Mouse (Mus musculus) cerebellum, adult 9-11 months (tissue): ENCODE data around the gene Actr8.

Experiments used
- DNase-seq: peaks from one replicate; pipeline ENCODE4 v3.0.0; 2022

Actr8 gene

DNA sequence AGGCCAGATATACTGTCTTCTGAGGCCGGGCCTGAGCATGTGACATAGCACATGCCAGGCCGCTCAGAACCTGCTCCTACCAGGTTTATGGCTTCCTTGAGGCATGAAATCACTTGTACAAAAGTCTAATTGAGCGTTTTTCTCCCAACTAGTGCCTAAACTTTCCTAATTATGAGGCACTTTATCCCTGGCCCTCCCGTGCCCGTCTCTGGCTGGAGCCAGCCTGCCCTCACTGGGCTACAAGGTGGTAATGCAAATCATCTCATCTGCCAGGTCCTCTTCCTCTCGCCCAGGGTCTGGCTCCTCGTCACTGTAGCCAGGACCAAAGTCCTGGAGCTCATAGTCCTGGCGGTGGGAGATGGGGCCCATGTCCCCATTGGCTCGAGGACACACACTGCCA, 63.7 kb downstream of the Actr8 start:
- no peak for DNase-seq

DNA sequence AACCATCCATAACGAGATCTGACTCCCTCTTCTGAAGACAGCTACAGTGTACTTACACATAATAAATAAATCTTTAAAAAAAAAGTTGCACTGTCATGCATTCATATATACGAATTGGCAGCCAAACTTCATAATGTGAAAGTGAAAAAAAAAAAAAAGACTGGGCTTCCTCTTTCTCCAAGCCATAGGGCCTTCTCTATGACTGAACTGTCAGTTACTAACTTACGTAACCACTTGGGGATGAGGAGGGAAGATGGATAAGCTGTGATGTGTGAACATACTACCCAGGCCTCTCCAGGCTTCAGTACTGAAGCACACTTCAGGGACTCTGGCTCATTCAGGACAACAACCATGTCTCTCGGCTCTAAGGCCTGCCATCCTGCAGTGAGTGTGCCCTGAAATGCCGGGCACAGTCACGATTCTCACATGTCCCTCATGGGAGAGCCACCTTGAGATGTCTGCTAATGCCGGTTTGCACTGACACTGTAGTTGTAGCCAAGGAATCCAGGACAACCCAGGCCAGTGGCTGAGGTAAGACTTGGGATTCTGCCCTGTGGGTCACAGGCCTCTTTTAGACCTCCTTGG, 65.3 kb downstream of the Actr8 start:
- no peak for DNase-seq

DNA sequence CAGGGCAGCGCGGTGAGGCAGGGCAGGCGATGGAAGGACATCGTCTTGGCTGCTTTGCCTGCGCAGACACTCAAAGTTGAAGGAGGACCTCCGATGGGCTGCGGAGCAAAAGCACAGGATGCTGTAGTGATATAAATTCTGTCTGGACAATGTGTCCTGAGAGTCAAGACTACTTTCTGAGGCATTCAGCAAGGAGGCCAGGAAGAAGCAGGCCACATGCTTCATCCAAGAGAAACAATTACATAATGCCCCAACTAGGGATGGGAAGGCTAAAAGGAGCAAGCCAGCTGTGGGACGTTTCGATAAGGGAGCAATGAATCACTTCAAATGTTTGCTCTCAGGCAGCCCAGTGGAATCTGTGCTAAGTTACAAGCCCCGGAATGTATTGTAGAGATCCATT, 67.1 kb downstream of the Actr8 start:
- no peak for DNase-seq

DNA sequence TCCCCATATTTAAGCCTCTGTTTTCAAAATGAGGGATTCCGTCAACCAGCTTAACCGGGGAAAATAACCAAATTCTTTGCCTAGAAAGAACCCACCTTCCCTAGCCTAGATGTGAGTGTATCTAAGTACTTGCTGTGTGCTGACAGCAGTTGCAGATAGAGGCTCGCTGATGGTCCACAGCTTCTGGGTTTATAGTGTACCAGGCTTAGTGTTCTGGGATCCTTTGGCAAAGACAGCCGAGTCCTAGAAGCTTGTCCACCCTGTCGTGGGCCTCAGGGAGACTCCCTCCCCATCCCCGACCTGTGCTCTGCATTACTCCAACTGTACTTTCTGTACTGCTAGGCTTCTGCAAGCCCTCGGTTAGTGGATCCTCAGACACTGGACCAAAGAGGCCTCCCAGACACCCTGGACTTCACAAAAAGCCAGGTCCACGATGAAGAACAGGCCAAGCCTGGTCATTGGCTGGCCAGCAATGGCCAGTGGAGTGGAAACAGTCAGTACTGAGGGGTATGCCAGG, 67.6 kb downstream of the Actr8 start:
- DNase-seq = no peak

DNA sequence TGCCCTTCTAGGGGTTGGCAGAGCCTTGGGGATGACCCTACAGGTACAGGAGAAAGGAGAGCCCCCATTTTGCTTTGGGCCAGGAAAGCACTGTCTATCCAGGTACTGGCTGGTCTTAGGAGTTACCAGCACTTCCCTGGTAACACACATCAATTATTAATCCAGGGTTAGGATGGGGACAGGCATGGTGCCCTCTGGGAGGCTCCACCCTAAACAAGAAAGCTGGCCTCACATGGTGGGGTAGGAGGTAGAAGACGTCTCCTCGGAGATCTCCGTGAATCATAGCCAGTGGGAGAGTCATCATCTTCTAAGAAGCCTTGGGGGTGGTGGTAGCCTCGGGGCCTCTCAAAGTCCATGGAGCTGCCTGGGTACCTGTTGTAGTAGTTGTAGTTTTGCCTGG, 68.8 kb downstream of the Actr8 start:
- no peak for DNase-seq

DNA sequence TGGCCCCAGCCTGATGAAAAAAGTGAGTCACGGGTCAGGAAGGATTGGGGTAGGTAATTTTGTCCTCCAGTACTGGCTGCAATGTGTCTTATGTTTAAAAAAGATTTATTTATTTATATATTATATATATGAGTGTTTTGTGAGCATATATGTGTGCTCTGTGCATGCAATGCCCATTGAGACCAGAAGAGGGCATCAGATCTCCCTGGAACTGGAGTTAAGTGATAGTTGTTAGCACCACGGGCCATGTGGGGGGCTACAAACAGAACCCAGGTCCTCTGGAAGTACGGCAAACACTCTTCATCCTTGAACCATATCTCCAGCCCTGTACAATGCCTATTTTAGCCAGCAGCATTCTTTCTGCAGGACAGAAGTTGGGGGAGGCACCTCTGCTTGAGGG, 69.9 kb downstream of the Actr8 start:
- no peak for DNase-seq

DNA sequence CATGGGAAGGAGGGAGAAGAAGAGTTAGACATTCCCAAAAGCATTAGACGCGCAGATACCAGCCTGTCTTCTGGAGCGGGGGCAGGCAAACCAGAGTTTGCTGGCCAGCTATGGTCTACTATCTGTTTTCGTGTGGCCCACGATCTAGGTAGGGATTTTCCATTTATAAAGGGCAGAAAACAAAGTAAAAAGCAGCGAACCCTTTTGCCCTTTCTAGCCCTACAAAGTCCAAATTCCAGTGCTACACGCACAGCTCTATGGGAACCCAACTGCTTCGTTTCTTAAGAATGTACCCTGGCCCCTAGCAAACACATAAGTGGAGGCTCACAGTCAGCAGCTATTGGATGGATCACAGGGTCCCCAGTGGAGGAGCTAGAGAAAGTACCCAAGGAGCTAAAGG, 72.1 kb downstream of the Actr8 start:
- DNase-seq = no peak

DNA sequence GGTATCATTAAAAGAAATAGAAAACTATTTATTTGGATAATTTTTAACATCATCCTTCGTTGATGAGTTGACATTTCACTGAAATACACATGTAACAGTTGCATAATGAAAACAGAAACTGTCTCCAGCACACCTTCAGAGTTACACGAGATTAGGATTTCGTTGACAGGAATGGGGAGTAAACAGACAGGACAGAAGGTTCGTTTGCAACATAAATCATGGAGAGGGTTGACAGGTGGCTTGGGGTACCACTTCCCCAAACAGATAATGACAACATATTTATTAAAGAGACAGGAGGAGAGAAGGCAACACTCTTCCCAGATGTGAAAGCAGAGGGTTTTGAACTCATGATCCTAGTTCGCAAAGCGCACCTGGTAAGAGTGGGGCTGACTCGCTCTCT, 76.8 kb downstream of the Actr8 start:
- no peak for DNase-seq
